Mouse (Mus musculus) liver, embryonic 14.5 days (tissue): ENCODE data around the gene Ccdc162.

Source experiments
- CTCF ChIP-seq: IDR thresholded peaks from 2 replicates; pipeline ENCODE4 v1.5.1; 2016; ENCODE audit warnings: antibody characterized with exemption, low read depth, control low read depth
- EP300 ChIP-seq: IDR thresholded peaks from 2 replicates; pipeline ENCODE4 v1.6.1; 2016; ENCODE audit warnings: antibody characterized with exemption, low read depth

DNA sequence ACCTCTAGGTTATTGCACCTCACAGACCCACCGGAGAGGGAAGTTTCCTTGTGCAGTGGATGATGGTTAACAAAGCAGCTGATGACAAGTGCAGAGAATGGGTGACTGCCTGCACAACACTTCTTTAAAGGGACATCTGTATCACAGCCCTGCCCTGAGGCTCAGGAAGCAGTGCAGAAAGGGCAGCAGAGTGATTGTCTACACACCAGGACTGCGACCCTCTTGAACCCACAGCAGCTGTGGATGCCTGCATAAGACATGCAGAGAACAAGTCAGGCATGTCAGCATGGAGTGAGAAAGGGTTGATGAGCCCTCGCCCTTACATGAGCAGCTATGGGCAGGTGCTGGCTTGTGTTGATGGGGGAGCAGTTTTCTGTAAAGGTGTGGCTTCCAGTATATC is 44.4 kb upstream of the Ccdc162 start:
- TF ChIP-seq CTCF (no peak), EP300 (no peak)
